Mouse (Mus musculus): ENCODE data around the gene Sstr4.

The Sstr4 gene

DNA sequence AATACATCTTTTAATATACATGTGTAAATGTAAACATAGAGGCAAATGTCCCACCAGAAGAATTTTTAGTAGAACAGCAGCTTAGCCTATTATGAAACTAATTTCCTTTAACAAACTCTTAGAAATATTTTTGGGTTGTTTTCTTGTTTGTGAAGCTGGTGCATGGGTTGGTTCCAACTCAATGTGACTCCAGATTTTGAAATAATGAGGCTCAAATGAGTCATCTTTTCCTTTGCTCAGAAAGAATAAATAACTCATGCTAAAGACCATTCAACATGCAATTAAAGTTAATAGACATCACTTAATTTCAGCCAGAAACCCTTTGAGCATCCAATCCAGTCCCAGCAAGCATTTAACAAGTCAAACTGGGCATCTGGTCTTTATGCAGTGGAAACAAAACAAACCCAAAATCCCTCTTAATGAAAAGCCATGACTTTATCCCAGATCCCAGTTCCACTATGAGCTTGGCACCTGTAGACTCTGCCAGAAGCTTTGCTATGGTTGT is 33.9 kb downstream of the Sstr4 start:
- no peak for DNase-seq (ENCODE audit: low spot score)

DNA sequence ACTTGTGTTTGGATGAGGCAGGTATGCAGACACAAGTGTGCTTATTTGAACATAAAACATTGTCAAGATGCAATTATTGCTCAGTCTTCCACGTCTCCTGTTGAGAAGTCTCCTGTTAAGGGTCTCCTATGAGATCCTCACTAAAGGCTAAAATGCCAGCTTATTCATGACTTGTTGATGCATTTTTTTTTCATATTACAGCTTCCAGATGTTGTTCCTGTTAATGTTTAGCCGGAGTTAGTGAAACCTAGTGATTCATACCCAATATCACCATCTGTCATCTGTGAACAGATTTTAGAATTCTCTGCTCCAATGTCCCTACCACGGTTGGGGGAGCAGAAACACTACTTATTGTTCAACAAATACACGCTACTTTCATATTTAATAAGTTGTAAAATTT is 35.8 kb downstream of the Sstr4 start:
- no peak for DNase-seq (ENCODE audit: low spot score)

DNA sequence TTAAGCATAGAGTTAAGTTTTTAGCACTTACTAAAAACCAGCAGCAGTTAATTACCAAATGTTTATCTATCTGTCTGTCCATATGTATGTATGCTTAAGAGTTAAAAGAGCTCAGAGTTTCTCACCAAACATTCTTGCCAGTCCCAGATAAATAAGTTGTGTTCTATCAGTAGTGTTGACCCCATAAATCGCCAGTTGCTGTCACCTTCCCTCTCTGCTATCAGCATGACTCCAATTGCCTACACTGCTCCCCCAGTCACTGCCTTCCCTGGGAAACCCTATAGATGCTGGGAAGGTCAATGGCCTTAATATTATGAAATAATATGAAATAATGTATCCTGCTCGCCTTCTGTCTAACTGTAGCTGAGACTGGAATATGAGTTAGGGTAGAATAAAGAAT is 37.2 kb downstream of the Sstr4 start:
- no peak for DNase-seq (ENCODE audit: low spot score)

DNA sequence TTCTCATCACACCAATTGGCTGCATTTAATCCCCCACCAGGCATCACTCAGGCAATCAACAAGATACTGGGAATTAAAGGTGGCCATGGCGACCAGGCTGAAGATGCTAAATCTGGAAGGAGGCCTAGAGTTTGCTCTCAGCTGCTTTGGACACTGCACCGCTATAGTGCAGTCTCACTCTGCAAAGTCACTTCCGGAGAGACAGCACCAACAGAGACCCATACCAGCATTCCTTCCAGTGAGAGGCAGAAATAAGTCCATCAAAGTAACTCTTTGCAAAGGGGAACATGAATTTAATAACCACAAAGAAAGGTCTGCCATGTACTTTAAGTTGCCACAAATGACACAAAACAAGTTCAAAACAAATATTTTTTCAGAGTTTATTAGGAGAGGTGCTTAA is 41.1 kb downstream of the Sstr4 start:
- DNase-seq (ENCODE audit: low spot score) = no peak

DNA sequence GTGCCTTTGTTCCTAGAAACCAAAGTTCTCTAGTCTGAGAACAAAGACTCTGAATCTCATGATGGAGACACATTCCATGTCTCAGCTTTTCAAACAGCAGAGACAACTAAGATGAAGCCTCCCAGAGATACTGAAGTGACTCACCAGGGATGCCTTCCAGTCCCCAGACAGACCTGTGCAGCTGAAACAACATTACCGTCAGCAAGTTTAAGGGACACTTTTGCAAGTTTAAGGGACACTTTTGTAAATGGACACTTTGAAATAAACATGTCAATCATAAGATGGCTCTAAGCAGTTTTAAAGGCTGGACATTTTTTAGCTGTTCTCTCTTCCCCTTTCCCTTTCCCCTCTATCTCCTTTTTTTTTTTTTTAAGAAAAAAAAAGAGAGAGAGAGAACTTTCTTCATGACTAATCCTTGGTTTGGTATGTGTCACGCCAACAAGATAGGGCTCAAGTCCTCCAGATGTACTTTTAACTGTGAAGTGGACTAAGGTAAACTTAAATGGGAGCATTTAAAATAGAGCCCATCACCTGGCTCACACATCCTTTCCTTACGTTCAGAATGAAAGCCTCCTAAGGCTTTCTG is 44.6 kb downstream of the Sstr4 start:
- no peak for DNase-seq (ENCODE audit: low spot score)

DNA sequence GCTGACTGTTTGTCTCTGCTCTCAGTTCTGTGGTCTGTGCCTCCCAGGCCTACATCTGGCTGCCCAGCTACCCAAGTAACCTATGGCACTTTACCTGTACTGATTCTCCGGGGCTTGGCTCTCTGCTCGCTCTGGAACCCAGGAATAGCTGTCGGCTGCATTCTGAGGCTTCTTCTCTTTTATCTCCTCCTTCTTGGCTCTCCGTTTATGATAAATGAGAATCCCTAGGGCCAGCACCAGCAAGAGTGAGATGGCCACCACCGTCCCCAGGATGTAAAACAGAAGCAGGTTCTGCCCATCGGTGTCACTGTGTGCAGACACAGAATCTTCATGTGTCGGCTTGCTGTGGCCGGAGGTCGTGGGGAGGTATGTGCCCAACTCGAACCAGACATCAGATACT is 46.3 kb downstream of the Sstr4 start:
- no peak for DNase-seq (ENCODE audit: low spot score)

DNA sequence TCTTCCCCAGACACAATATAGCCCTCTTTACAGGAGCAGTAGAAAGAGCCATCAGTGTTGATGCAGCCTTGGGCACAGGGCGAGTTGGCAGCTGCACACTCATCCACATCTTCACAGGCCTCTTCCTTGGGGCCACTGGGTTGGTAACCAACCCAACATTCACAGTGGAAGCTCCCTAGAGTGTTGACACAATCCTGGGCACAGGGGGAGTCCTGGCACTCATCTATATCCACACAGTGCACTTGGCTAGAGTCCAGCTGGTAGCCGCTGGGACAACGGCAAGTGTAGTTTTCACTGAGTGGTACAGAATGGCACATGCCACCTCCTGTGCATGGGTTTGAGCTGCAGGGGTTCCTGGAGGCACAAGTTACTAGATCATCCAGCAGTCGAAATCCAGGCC is 47.0 kb downstream of the Sstr4 start:
- DNase-seq (ENCODE audit: low spot score) = no peak

DNA sequence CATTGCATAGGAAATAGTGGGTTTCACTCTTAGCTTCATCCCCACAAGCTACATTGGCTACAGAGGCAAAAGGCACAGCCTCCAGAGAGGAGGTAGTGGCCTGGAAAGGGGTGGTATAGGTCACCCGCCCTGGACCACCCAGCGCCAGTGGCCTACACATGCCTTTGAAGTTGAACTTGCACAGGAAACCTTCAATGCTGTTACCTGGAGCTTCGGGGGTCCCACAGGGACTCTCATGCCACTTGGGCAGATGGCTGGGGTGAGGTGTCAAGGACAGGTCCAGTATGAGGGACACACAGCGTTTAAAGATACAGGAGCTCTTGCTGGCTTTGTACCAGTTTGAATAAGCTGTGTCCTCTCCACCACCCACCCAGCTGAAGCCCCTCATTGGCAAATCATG is 47.6 kb downstream of the Sstr4 start:
- DNase-seq (ENCODE audit: low spot score) = no peak

DNA sequence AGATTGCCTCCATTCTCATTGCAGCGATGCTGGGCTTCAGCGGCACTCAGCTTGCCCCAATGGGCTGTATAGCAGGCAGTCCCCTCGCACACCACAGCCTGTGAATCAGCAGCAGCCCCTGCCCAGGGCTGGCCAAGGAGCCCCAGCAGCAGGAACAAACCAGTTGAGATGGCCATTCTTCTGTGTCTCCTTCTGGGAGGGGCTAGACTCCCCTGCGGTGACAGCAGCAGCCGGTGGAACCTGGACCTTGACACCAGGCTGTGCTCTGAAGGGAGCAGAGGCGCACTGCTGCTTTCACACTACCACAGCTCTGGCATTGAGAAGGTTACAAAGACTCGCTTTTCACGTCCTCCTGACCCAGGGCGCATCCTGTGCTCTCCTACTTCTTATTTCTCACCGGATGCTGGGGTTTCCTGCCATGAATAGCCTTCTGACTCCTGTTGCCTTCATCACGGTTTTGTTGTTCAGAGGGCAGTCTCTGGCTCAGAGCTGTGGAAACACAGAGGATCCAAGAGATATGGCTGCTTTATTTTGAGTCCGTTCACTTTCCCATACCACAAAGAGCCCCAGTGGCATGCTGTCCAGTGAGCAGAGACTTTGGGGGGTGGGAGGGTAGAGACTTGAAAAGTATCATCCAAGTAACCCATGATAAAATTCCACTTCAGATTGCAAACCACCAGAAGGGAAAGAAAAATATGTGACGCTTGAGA is 48.3 kb downstream of the Sstr4 start, which contains the start of gene Cd93:
TSS of gene Cd93 (minus strand) at position 315 of the 710 bp plus-strand sequence.
- peak; percentile 28 for DNase-seq (ENCODE audit: low spot score)

DNA sequence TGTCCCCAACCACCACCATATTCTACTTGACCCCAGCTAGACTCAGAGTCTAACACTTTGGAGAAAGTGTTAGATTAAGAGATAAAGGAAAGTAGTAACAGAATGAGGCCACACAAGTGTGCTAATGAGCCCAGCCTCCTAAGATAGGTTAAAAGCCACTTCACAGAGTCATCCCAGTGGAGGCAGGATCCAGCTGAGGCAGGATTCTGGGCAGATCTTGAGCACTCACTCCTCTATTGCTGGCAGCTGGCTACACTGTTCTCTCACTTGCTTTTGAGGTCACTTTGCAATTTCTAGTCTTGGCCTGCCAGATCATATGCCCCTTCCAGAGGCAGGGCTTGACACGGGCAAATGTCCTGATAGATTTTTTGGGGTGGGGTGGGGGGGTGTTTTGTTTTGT is 49.3 kb downstream of the Sstr4 start:
- no peak for DNase-seq (ENCODE audit: low spot score)

DNA sequence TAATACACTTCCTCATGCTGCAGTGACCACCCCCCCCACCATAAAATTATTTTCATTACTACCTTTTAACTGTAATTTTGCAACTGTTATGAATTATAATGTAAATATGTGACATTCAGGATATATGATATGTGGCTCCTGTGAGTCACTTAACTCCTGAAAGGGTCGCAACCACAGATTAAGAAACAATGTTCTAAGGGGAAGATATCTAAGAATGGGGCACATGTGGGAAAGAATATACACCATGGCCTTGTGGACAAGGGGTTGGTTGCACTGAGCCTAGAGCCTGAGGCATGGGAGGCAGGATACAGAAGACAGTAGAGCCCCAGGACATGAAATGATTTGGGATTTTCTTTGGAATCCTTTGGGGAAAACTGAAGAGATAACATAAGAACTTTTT is 50.5 kb downstream of the Sstr4 start:
- DNase-seq (ENCODE audit: low spot score) = no peak
